Mouse (Mus musculus): ENCODE data around the gene Mfsd10. TPM values are rescaled to one million over a fixed set of nuclear protein-coding genes. Genes with fewer than 3 reads are reported as not detected.
A peak's percentile ranks its signal among the peaks of the same experiment; 100 is the strongest.

The Mfsd10 gene
- 106 and 109 TPM in 2 replicates for polyA plus RNA-seq (2015; fragmentation: Nextera tagmentation; extraction: Ambion mirVana)

- H3K9ac ChIP-seq (ENCODE audit: low read depth, low read length), result peak within 1 kb of the TSS; percentile 87
- under 1% methylated on average over 48 of the region's 48 CpGs for WGBS
These were observed at the start of gene Mfsd10 for GRCm38 (mm10) chr5:34636481-34637287. Mfsd10 (minus strand) TSS chr5:34637212.

GRCm38 (mm10) chr5:34670280-34670679, 33.3 kb upstream of the Mfsd10 start:
- Histone ChIP-seq H3K4me3 (ENCODE audit: low read length) (no peak overlapping the region), H3K9ac (ENCODE audit: low read depth, low read length) (no peak overlapping the region), H3K27ac (ENCODE audit: low read depth, low read length) (no peak overlapping the region), H3K9me3 (ENCODE audit: control insufficient read depth, low read length) (no peaks in the 10 kb centered on the region), H3K4me1 (ENCODE audit: control insufficient read depth, insufficient read depth, low read depth, low read length) (no peaks in the 10 kb centered on the region), H3K36me3 (ENCODE audit: control insufficient read depth, insufficient read depth, low read length) (no peaks in the 10 kb centered on the region; the same call in 1 of the 2 replicates), H3K27me3 (replicated peaks; ENCODE audit: control insufficient read depth, insufficient read depth, low read length) (no peaks in the 10 kb centered on the region), H3K4me2 (ENCODE audit: low read length) (no peak overlapping the region)
- ATAC-seq, result no peak
- 75% methylated on average over 4 of the region's 4 CpGs for WGBS

More at GRCm38 (mm10) chr5:34636481-34637287, at the start of gene Mfsd10:
- H3K4me1 ChIP-seq (ENCODE audit: control insufficient read depth, insufficient read depth, low read depth, low read length), result peaks cover 17% of the 10 kb centered on the region
- peak within 1 kb of the TSS; percentile 92 for H3K4me2 ChIP-seq (ENCODE audit: low read length)
- ATAC-seq, result peak; percentile 92
- peak within 1 kb of the TSS; percentile 90 for H3K27ac ChIP-seq (ENCODE audit: low read depth, low read length)
- no peaks in the 10 kb centered on the region for H3K9me3 ChIP-seq (ENCODE audit: control insufficient read depth, low read length)
- no peaks in the 10 kb centered on the region for H3K27me3 ChIP-seq (replicated peaks; ENCODE audit: control insufficient read depth, insufficient read depth, low read length)
- peaks cover 43% of the 10 kb centered on the region for H3K36me3 ChIP-seq (ENCODE audit: control insufficient read depth, insufficient read depth, low read length)
- H3K4me3 ChIP-seq (ENCODE audit: low read length), result peak within 1 kb of the TSS; percentile 68

GRCm38 (mm10) chr5:34669493-34669892, 32.5 kb upstream of the Mfsd10 start:
- H3K9ac ChIP-seq (ENCODE audit: low read depth, low read length), result no peak overlapping the region
- no peak overlapping the region for H3K27ac ChIP-seq (ENCODE audit: low read depth, low read length)
- 75% methylated on average over 2 of the region's 2 CpGs for WGBS
- no peak for ATAC-seq
- no peaks in the 10 kb centered on the region for H3K4me1 ChIP-seq (ENCODE audit: control insufficient read depth, insufficient read depth, low read depth, low read length)
- H3K9me3 ChIP-seq (ENCODE audit: control insufficient read depth, low read length), result no peaks in the 10 kb centered on the region
- no peaks in the 10 kb centered on the region; the same call in 1 of the 2 replicates for H3K36me3 ChIP-seq (ENCODE audit: control insufficient read depth, insufficient read depth, low read length)
- H3K4me2 ChIP-seq (ENCODE audit: low read length), result no peak overlapping the region
- no peak overlapping the region for H3K4me3 ChIP-seq (ENCODE audit: low read length)
- H3K27me3 ChIP-seq (replicated peaks; ENCODE audit: control insufficient read depth, insufficient read depth, low read length), result no peaks in the 10 kb centered on the region

GRCm38 (mm10) chr5:34663231-34663630, 26.2 kb upstream of the Mfsd10 start:
- Histone ChIP-seq H3K4me3 (ENCODE audit: low read length) (no peak overlapping the region), H3K9me3 (ENCODE audit: control insufficient read depth, low read length) (no peaks in the 10 kb centered on the region), H3K27me3 (replicated peaks; ENCODE audit: control insufficient read depth, insufficient read depth, low read length) (no peaks in the 10 kb centered on the region), H3K4me1 (ENCODE audit: control insufficient read depth, insufficient read depth, low read depth, low read length) (peaks cover 7% of the 10 kb centered on the region), H3K4me2 (ENCODE audit: low read length) (no peak overlapping the region), H3K36me3 (ENCODE audit: control insufficient read depth, insufficient read depth, low read length) (no peaks in the 10 kb centered on the region), H3K9ac (ENCODE audit: low read depth, low read length) (no peak overlapping the region), H3K27ac (ENCODE audit: low read depth, low read length) (no peak overlapping the region)
- WGBS, result 94% methylated on average over 2 of the region's 2 CpGs
- ATAC-seq, result no peak

- no peak overlapping the region for H3K4me3 ChIP-seq (ENCODE audit: low read length)
- no peak overlapping the region for H3K9ac ChIP-seq (ENCODE audit: low read depth, low read length)
- no peaks in the 10 kb centered on the region for H3K27me3 ChIP-seq (replicated peaks; ENCODE audit: control insufficient read depth, insufficient read depth, low read length)
- no peaks in the 10 kb centered on the region for H3K9me3 ChIP-seq (ENCODE audit: control insufficient read depth, low read length)
- no peak for ATAC-seq
- H3K4me2 ChIP-seq (ENCODE audit: low read length), result no peak overlapping the region
- H3K36me3 ChIP-seq (ENCODE audit: control insufficient read depth, insufficient read depth, low read length), result no peaks in the 10 kb centered on the region
- no peak overlapping the region for H3K27ac ChIP-seq (ENCODE audit: low read depth, low read length)
- peaks cover 7% of the 10 kb centered on the region for H3K4me1 ChIP-seq (ENCODE audit: control insufficient read depth, insufficient read depth, low read depth, low read length)
- WGBS, result 85% methylated on average over 4 of the region's 4 CpGs
These were observed 24.9 kb upstream of the Mfsd10 start for GRCm38 (mm10) chr5:34661909-34662308.

GRCm38 (mm10) chr5:34660591-34661130, 23.6 kb upstream of the Mfsd10 start:
- WGBS, result under 1% methylated on average over 55 of the region's 57 CpGs
- Histone ChIP-seq H3K4me2 (ENCODE audit: low read length) (peak overlapping the region; percentile 54), H3K4me3 (ENCODE audit: low read length) (peak overlapping the region; percentile 83), H3K9me3 (ENCODE audit: control insufficient read depth, low read length) (no peaks in the 10 kb centered on the region), H3K27me3 (replicated peaks; ENCODE audit: control insufficient read depth, insufficient read depth, low read length) (no peaks in the 10 kb centered on the region), H3K9ac (ENCODE audit: low read depth, low read length) (peak overlapping the region; percentile 71), H3K27ac (ENCODE audit: low read depth, low read length) (peak overlapping the region; percentile 79), H3K36me3 (ENCODE audit: control insufficient read depth, insufficient read depth, low read length) (peaks cover 3% of the 10 kb centered on the region), H3K4me1 (ENCODE audit: control insufficient read depth, insufficient read depth, low read depth, low read length) (peaks cover 7% of the 10 kb centered on the region)
- no peak for ATAC-seq

GRCm38 (mm10) chr5:34659686-34660590, 22.9 kb upstream of the Mfsd10 start, which contains the start of the genes Nop14 and Grk4:
Nop14 (minus strand) TSS chr5:34660148.
Grk4 (plus strand) TSS chr5:34660379.
- WGBS, result 0% methylated on average over 60 of the region's 60 CpGs
- peak within 1 kb of the TSS; percentile 79 for H3K27ac ChIP-seq (ENCODE audit: low read depth, low read length)
- peak; percentile 100 for ATAC-seq
- H3K27me3 ChIP-seq (replicated peaks; ENCODE audit: control insufficient read depth, insufficient read depth, low read length), result no peaks in the 10 kb centered on the region
- H3K4me2 ChIP-seq (ENCODE audit: low read length), result peak within 1 kb of the TSS; percentile 72
- peak within 1 kb of the TSS; percentile 71 for H3K9ac ChIP-seq (ENCODE audit: low read depth, low read length)
- peaks cover 7% of the 10 kb centered on the region for H3K4me1 ChIP-seq (ENCODE audit: control insufficient read depth, insufficient read depth, low read depth, low read length)
- peak within 1 kb of the TSS; percentile 83 for H3K4me3 ChIP-seq (ENCODE audit: low read length)
- H3K36me3 ChIP-seq (ENCODE audit: control insufficient read depth, insufficient read depth, low read length), result peaks cover 8% of the 10 kb centered on the region
- no peaks in the 10 kb centered on the region for H3K9me3 ChIP-seq (ENCODE audit: control insufficient read depth, low read length)

- no peaks in the 10 kb centered on the region for H3K9me3 ChIP-seq (ENCODE audit: control insufficient read depth, low read length)
- 95% methylated on average over 8 of the region's 8 CpGs for WGBS
- no peak overlapping the region for H3K4me2 ChIP-seq (ENCODE audit: low read length)
- no peaks in the 10 kb centered on the region for H3K27me3 ChIP-seq (replicated peaks; ENCODE audit: control insufficient read depth, insufficient read depth, low read length)
- peaks cover 26% of the 10 kb centered on the region for H3K36me3 ChIP-seq (ENCODE audit: control insufficient read depth, insufficient read depth, low read length)
- H3K9ac ChIP-seq (ENCODE audit: low read depth, low read length), result no peak overlapping the region
- no peak overlapping the region for H3K27ac ChIP-seq (ENCODE audit: low read depth, low read length)
- H3K4me1 ChIP-seq (ENCODE audit: control insufficient read depth, insufficient read depth, low read depth, low read length), result peaks cover 7% of the 10 kb centered on the region
- no peak for ATAC-seq
- H3K4me3 ChIP-seq (ENCODE audit: low read length), result no peak overlapping the region
These were observed 20.5 kb upstream of the Mfsd10 start for GRCm38 (mm10) chr5:34657556-34657955.
